Mouse (Mus musculus): ENCODE measurements around the gene Itpkc. TPM values are rescaled to one million over a fixed set of nuclear protein-coding genes. Genes with fewer than 3 reads are reported as not detected.

Itpkc gene
- total and polyA plus RNA-seq, 2 experiments from 2014 or later: 4.0 to 18.8 TPM

DNA sequence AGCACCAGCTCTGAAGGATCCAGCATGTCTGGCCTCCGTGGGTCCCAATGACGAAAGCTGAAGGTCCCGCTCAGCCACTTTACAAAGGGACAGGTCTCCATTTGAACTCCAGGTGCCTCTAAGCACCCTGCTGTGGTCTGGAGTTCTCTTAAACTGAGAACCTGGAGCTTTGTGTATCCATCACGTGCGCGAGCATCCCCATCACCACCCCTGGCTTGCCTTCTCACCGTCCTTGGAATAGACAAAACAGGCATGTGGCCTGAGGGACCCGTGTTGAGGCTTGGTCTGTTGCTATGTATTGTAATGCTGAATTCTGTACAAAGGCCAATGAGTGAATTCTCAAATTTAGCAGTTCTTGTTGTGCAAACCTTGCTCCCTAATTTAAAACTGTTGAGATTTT is 29.7 kb downstream of the Itpkc start:
- DNase-seq (ENCODE audit: low spot score): no peak
- no peak overlapping the region for H3K27ac ChIP-seq
- no peak for TF ChIP-seq CTCF (IDR thresholded peaks at IDR 0.05; ENCODE audit: low read depth)
- H3K4me2 ChIP-seq (ENCODE audit: low read depth, low read length): no peak overlapping the region
- no peak for ATAC-seq
- H3K36me3 ChIP-seq (ENCODE audit: insufficient read depth, low read length): peaks cover 14% of the 10 kb centered on the region; the same call in 1 of the 2 replicates
- no peaks in the 10 kb centered on the region for H3K9me3 ChIP-seq (ENCODE audit: low read length)
- no peak overlapping the region for H3K9ac ChIP-seq (replicated peaks; ENCODE audit: low read length)
- no peak overlapping the region for H3K4me3 ChIP-seq (ENCODE audit: low read length)
- WGBS: 93% methylated on average over 8 of the region's 8 CpGs
- H3K27me3 ChIP-seq (ENCODE audit: insufficient read depth, low read length): no peaks in the 10 kb centered on the region
- peaks cover 11% of the 10 kb centered on the region for H3K4me1 ChIP-seq (ENCODE audit: insufficient read depth, low read length)

- no peak overlapping the region for H3K27ac ChIP-seq
- H3K27me3 ChIP-seq (ENCODE audit: insufficient read depth, low read length): no peaks in the 10 kb centered on the region
- no peak for ATAC-seq
- peaks cover 13% of the 10 kb centered on the region for H3K4me1 ChIP-seq (ENCODE audit: insufficient read depth, low read length)
- no peak overlapping the region for H3K4me2 ChIP-seq (ENCODE audit: low read depth, low read length)
- TF ChIP-seq CTCF (IDR thresholded peaks at IDR 0.05; ENCODE audit: low read depth): no peak
- H3K4me3 ChIP-seq (ENCODE audit: low read length): no peak overlapping the region
- no peak for DNase-seq (ENCODE audit: low spot score)
- no peak overlapping the region for H3K9ac ChIP-seq (replicated peaks; ENCODE audit: low read length)
- no peaks in the 10 kb centered on the region for H3K9me3 ChIP-seq (ENCODE audit: low read length)
- peaks cover 18% of the 10 kb centered on the region; the same call in 1 of the 2 replicates for H3K36me3 ChIP-seq (ENCODE audit: insufficient read depth, low read length)
These were observed 30.1 kb downstream of the Itpkc start for GRCm38 (mm10) chr7:27198355-27198754.

- 93% methylated on average over 8 of the region's 8 CpGs for WGBS
- no peaks in the 10 kb centered on the region for H3K9me3 ChIP-seq (ENCODE audit: low read length)
- TF ChIP-seq CTCF (IDR thresholded peaks at IDR 0.05; ENCODE audit: low read depth): no peak
- H3K27me3 ChIP-seq (ENCODE audit: insufficient read depth, low read length): no peaks in the 10 kb centered on the region
- H3K9ac ChIP-seq (replicated peaks; ENCODE audit: low read length): no peak overlapping the region
- no peak overlapping the region for H3K4me2 ChIP-seq (ENCODE audit: low read depth, low read length)
- H3K27ac ChIP-seq: no peak overlapping the region
- H3K36me3 ChIP-seq (ENCODE audit: insufficient read depth, low read length): peaks cover 19% of the 10 kb centered on the region; the same call in 1 of the 2 replicates
- peaks cover 13% of the 10 kb centered on the region for H3K4me1 ChIP-seq (ENCODE audit: insufficient read depth, low read length)
- no peak for ATAC-seq
- no peak for DNase-seq (ENCODE audit: low spot score)
- no peak overlapping the region for H3K4me3 ChIP-seq (ENCODE audit: low read length)
These were observed 30.8 kb downstream of the Itpkc start for GRCm38 (mm10) chr7:27197634-27198033.

GRCm38 (mm10) chr7:27197136-27197535 is 31.3 kb downstream of the Itpkc start:
- ATAC-seq (no peak), DNase-seq (ENCODE audit: low spot score) (no peak)
- no peak overlapping the region for H3K9ac ChIP-seq (replicated peaks; ENCODE audit: low read length)
- H3K27me3 ChIP-seq (ENCODE audit: insufficient read depth, low read length): no peaks in the 10 kb centered on the region
- H3K27ac ChIP-seq: no peak overlapping the region
- H3K4me2 ChIP-seq (ENCODE audit: low read depth, low read length): no peak overlapping the region
- 83% methylated on average over 3 of the region's 3 CpGs for WGBS
- H3K4me3 ChIP-seq (ENCODE audit: low read length): no peak overlapping the region
- H3K9me3 ChIP-seq (ENCODE audit: low read length): no peaks in the 10 kb centered on the region
- H3K4me1 ChIP-seq (ENCODE audit: insufficient read depth, low read length): peaks cover 13% of the 10 kb centered on the region
- TF ChIP-seq CTCF (IDR thresholded peaks at IDR 0.05; ENCODE audit: low read depth): no peak
- H3K36me3 ChIP-seq (ENCODE audit: insufficient read depth, low read length): peaks cover 19% of the 10 kb centered on the region; the same call in 1 of the 2 replicates

- ATAC-seq: peak; percentile 98
- H3K4me3 ChIP-seq (ENCODE audit: low read length): peak within 1 kb of the TSS; percentile 84
These were observed 32.5 kb downstream of the Itpkc start, which contains the start of the genes BC024978 and Snrpa for GRCm38 (mm10) chr7:27195681-27196611. Gene BC024978, plus strand, starts transcription at chr7:27195781. Gene Snrpa, minus strand, starts transcription at chr7:27196271.

DNA sequence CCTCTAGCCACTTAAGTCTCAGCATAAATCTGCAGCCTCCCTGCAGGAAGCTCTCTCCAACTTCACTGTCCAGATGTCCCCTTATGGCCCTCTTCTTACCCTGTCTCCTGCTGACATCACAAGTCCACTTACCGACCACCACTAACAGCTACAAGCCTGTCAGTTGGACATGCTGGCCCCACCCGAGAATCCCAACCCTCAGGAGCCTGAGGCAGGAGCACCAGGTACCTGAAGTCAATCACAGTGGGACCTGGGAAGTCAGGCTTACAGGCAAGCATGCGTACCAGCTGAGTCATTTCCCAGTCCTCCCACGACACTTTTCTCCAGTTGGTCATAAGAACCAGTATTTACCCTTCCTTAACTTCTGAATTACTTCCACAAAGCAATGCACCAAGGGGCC is 34.7 kb downstream of the Itpkc start:
- Histone ChIP-seq H3K27ac (no peak overlapping the region), H3K9ac (replicated peaks; ENCODE audit: low read length) (no peak overlapping the region), H3K4me1 (ENCODE audit: insufficient read depth, low read length) (peaks cover 13% of the 10 kb centered on the region), H3K36me3 (ENCODE audit: insufficient read depth, low read length) (peaks cover 52% of the 10 kb centered on the region), H3K4me3 (ENCODE audit: low read length) (no peak overlapping the region), H3K9me3 (ENCODE audit: low read length) (no peaks in the 10 kb centered on the region), H3K27me3 (ENCODE audit: insufficient read depth, low read length) (no peaks in the 10 kb centered on the region), H3K4me2 (ENCODE audit: low read depth, low read length) (no peak overlapping the region)
- no peak for DNase-seq (ENCODE audit: low spot score)
- WGBS: 79% methylated on average over 4 of the region's 4 CpGs
- no peak for ATAC-seq
- no peak for TF ChIP-seq CTCF (IDR thresholded peaks at IDR 0.05; ENCODE audit: low read depth)

More at GRCm38 (mm10) chr7:27195681-27196611, 32.5 kb downstream of the Itpkc start, which contains the start of the genes BC024978 and Snrpa:
- no peaks in the 10 kb centered on the region for H3K9me3 ChIP-seq (ENCODE audit: low read length)
- peak within 1 kb of the TSS; percentile 99 for H3K27ac ChIP-seq
- H3K36me3 ChIP-seq (ENCODE audit: insufficient read depth, low read length): peaks cover 31% of the 10 kb centered on the region
- WGBS: under 1% methylated on average over 63 of the region's 64 CpGs
- H3K4me1 ChIP-seq (ENCODE audit: insufficient read depth, low read length): peaks cover 13% of the 10 kb centered on the region
- H3K27me3 ChIP-seq (ENCODE audit: insufficient read depth, low read length): no peaks in the 10 kb centered on the region
- DNase-seq (ENCODE audit: low spot score): peak; percentile 98
- TF ChIP-seq CTCF (IDR thresholded peaks at IDR 0.05; ENCODE audit: low read depth): 0 out of 2 replicates have a peak, but pooled peaks have one; percentile 1
- H3K9ac ChIP-seq (replicated peaks; ENCODE audit: low read length): peak within 1 kb of the TSS; percentile 91
- peak within 1 kb of the TSS; percentile 82 for H3K4me2 ChIP-seq (ENCODE audit: low read depth, low read length)

Data from hindbrain, postnatal 0 days (tissue).